Mouse (Mus musculus): Measurements from ENCODE around the gene Xkr7. TPM values are rescaled to one million over a fixed set of nuclear protein-coding genes. Genes with fewer than 3 reads are reported as not detected.

Xkr7 gene
- polyA plus RNA-seq (2015; fragmentation: Nextera tagmentation; extraction: Ambion mirVana) = not detected in 2 replicates

- under 1% methylated on average over 53 of the region's 54 CpGs for WGBS
- ATAC-seq (replicated peaks; ENCODE audit: low FRiP score) = peak; percentile 66
- Histone ChIP-seq H3K36me3 (no peaks in the 10 kb centered on the region), H3K4me3 (replicated peaks) (peak within 1 kb of the TSS; percentile 50), H3K9ac (no peak within 1 kb of the TSS), H3K4me1 (peaks cover 12% of the 10 kb centered on the region), H3K27me3 (peaks cover 77% of the 10 kb centered on the region), H3K27ac (no peak within 1 kb of the TSS), H3K9me3 (replicated peaks) (no peaks in the 10 kb centered on the region), H3K4me2 (peak within 1 kb of the TSS; percentile 93)
These were observed at the start of gene Xkr7 for GRCm38 (mm10) chr2:153031126-153032082. Gene Xkr7, plus strand, starts transcription at chr2:153031852.

DNA sequence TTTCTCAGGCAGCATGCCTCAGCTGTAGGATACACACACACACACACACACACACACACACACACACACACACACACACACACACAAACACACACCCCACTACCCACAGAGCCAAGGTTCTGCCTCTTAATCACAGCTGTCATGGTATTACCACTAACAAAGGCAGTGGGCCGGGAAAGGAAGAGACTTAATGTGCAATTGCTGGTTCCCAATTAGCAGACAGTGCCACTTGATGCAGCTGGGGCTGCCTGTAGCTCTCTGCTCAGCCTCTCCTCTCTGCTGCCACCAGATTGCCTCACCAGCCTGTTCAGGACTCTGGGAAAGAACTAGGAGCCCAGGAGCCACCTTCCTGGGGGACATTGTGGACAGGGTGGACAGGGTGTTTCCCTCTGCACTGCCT is 46.1 kb upstream of the Xkr7 start:
- WGBS = 14% methylated on average over 1 of the region's 1 CpGs
- no peaks in the 10 kb centered on the region for H3K36me3 ChIP-seq

DNA sequence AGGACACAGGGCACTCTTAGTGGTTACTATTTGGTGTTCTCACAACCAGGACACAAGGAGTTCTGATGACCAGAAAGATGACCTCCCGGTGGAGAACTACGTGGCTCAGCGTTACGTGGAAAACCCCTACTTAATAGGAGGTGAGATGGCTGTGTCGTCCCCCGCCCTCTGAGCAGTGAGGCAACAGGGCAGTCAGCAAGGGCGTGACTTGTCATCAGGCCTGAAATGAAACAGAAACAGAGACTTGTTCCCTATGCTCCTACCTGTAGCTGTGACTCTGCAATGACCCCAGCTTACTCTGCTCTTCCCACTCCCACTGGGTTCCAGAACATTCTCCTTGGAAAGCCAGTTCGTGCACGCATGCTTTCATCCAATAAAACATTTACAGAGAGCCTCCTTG is 40.1 kb upstream of the Xkr7 start:
- H3K4me1 ChIP-seq = 0 out of 2 replicates have a peak, but pooled peaks cover 2% of the 10 kb centered on the region
- H3K36me3 ChIP-seq = no peaks in the 10 kb centered on the region
- no peak overlapping the region for H3K27ac ChIP-seq
- H3K4me3 ChIP-seq (replicated peaks) = no peak overlapping the region
- H3K27me3 ChIP-seq = no peaks in the 10 kb centered on the region
- H3K9ac ChIP-seq = no peak overlapping the region
- H3K9me3 ChIP-seq (replicated peaks) = no peaks in the 10 kb centered on the region
- ATAC-seq (replicated peaks; ENCODE audit: low FRiP score) = no peak
- 85% methylated on average over 9 of the region's 9 CpGs for WGBS
- H3K4me2 ChIP-seq = no peak overlapping the region

More for the DNA sequence above, 46.1 kb upstream of the Xkr7 start:
- H3K27me3 ChIP-seq = no peaks in the 10 kb centered on the region
- no peak overlapping the region for H3K4me3 ChIP-seq (replicated peaks)
- H3K4me2 ChIP-seq = no peak overlapping the region
- H3K4me1 ChIP-seq = no peaks in the 10 kb centered on the region
- H3K27ac ChIP-seq = no peak overlapping the region
- ATAC-seq (replicated peaks; ENCODE audit: low FRiP score) = no peak
- H3K9me3 ChIP-seq (replicated peaks) = no peaks in the 10 kb centered on the region
- no peak overlapping the region for H3K9ac ChIP-seq

DNA sequence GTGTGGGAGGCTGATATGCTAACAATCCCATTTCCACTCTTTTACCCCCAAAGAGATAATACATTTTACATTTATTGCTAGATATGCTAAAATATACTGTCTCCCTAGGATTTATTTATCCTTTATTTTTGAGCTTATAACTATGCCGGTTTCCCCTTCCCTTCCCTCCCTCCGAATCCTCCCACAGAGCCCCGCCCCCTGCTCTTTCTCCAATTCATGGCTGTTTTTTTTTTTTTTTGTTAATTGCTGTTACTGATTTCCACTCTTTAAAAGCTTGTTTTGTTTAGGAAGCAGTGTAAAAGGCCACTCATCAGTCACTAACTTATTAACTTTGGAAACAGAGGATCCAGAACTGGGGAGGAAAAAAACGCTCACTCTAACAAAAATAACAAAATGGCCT is 34.6 kb upstream of the Xkr7 start:
- H3K27me3 ChIP-seq = 0 out of 2 replicates have a peak, but pooled peaks cover 2% of the 10 kb centered on the region
- H3K9ac ChIP-seq = no peak overlapping the region
- H3K4me3 ChIP-seq (replicated peaks) = no peak overlapping the region
- no peak for ATAC-seq (replicated peaks; ENCODE audit: low FRiP score)
- WGBS = 41% methylated on average over 4 of the region's 4 CpGs
- H3K27ac ChIP-seq = no peak overlapping the region
- no peaks in the 10 kb centered on the region for H3K36me3 ChIP-seq
- H3K4me1 ChIP-seq = 0 out of 2 replicates have a peak, but pooled peaks cover 2% of the 10 kb centered on the region
- H3K9me3 ChIP-seq (replicated peaks) = no peaks in the 10 kb centered on the region
- H3K4me2 ChIP-seq = no peak overlapping the region

- Histone ChIP-seq H3K4me2 (no peak overlapping the region), H3K9me3 (replicated peaks) (no peaks in the 10 kb centered on the region), H3K9ac (no peak overlapping the region), H3K36me3 (peaks cover 6% of the 10 kb centered on the region), H3K27me3 (0 out of 2 replicates have a peak, but pooled peaks cover 3% of the 10 kb centered on the region), H3K4me1 (no peaks in the 10 kb centered on the region), H3K4me3 (replicated peaks) (no peak overlapping the region), H3K27ac (no peak overlapping the region)
- ATAC-seq (replicated peaks; ENCODE audit: low FRiP score) = no peak
- WGBS = 75% methylated on average over 15 of the region's 15 CpGs
These were observed 29.0 kb upstream of the Xkr7 start for GRCm38 (mm10) chr2:153002492-153003248.

- no peak for ATAC-seq (replicated peaks; ENCODE audit: low FRiP score)
- Histone ChIP-seq H3K27me3 (0 out of 2 replicates have a peak, but pooled peaks cover 3% of the 10 kb centered on the region), H3K4me2 (no peak overlapping the region), H3K4me3 (replicated peaks) (no peak overlapping the region), H3K27ac (no peak overlapping the region), H3K9ac (no peak overlapping the region), H3K4me1 (no peaks in the 10 kb centered on the region), H3K36me3 (peaks cover 18% of the 10 kb centered on the region), H3K9me3 (replicated peaks) (no peaks in the 10 kb centered on the region)
- 71% methylated on average over 13 of the region's 13 CpGs for WGBS
These were observed 27.8 kb upstream of the Xkr7 start for GRCm38 (mm10) chr2:153003681-153004338.

DNA sequence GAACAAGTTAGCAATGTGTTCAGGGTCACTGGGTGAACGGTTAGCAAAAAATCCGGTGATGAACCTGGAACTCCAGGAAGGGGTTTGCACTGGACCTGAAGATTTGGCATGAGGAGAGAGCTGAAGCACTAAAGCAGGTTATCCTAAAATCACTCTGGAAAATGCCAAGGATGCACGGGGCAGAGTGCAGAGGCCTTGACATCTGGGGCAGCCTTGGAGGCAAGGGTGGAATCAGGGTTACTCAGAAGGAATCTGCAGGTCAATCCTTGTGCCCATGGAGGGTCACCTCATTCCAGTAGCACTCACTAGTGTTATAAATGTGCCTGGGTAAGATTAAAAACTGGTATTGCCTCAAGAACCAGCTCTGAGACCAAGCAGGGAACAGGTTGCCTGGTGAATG is 25.7 kb upstream of the Xkr7 start:
- Histone ChIP-seq H3K36me3 (peaks cover 39% of the 10 kb centered on the region), H3K9ac (no peak overlapping the region), H3K4me2 (no peak overlapping the region), H3K27ac (no peak overlapping the region), H3K9me3 (replicated peaks) (no peaks in the 10 kb centered on the region), H3K27me3 (0 out of 2 replicates have a peak, but pooled peaks cover 3% of the 10 kb centered on the region), H3K4me1 (no peaks in the 10 kb centered on the region), H3K4me3 (replicated peaks) (no peak overlapping the region)
- ATAC-seq (replicated peaks; ENCODE audit: low FRiP score) = no peak
- 89% methylated on average over 3 of the region's 3 CpGs for WGBS

- no peak overlapping the region for H3K4me2 ChIP-seq
- no peak overlapping the region for H3K9ac ChIP-seq
- no peak overlapping the region for H3K27ac ChIP-seq
- no peaks in the 10 kb centered on the region for H3K27me3 ChIP-seq
- H3K36me3 ChIP-seq = peaks cover 65% of the 10 kb centered on the region
- H3K9me3 ChIP-seq (replicated peaks) = no peaks in the 10 kb centered on the region
- ATAC-seq (replicated peaks; ENCODE audit: low FRiP score) = no peak
- H3K4me3 ChIP-seq (replicated peaks) = no peak overlapping the region
- peaks cover 6% of the 10 kb centered on the region for H3K4me1 ChIP-seq
- WGBS = 91% methylated on average over 12 of the region's 12 CpGs
These were observed 22.3 kb upstream of the Xkr7 start for GRCm38 (mm10) chr2:153009192-153009973.

DNA sequence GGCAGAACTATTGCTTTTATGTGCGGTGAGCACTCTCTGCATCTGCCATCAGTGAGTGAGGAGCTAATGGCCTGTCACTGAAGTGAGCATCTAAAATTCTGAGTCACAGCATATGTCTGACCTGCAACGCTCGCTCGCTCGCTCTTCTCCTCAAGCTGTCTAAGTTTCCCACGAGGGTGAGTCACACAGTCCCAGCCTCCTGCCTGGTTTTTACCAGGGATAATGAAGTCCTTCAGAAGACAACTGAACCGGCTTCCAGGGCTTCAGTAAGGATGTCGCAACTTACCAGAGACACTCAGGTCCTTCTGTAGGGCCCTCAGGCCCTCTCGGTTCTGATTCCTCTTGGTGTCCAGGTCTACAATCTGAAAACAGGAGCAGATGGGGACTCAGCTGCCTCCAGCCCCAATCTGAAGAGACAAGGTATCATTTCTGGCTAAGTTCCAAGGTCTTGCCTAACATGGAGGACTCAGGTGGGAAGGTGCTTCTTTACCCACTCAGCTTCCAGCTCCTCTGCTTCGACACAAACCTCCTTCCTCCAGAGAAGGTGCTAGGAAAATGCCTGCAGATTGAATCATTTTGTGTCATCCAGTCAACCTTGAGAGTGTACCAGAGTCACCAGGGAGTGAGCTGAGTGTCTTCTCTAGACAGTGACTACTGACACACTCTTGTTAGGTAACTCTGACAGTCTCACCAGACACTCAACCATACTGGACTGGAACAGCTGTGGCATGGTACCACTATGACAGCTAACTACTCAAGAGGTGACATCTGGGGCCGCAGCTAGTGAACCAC is 17.7 kb upstream of the Xkr7 start:
- ATAC-seq (replicated peaks; ENCODE audit: low FRiP score) = no peak
- Histone ChIP-seq H3K27ac (no peak overlapping the region), H3K4me3 (replicated peaks) (peak overlapping the region; percentile 88), H3K4me1 (peaks cover 9% of the 10 kb centered on the region), H3K9ac (peak overlapping the region; percentile 76), H3K9me3 (replicated peaks) (no peaks in the 10 kb centered on the region), H3K27me3 (peaks cover 9% of the 10 kb centered on the region; the same call in 1 of the 2 replicates), H3K36me3 (peaks cover 46% of the 10 kb centered on the region), H3K4me2 (peak overlapping the region; percentile 85)
- WGBS = 89% methylated on average over 11 of the region's 11 CpGs

GRCm38 (mm10) chr2:153014758-153015593 is 16.7 kb upstream of the Xkr7 start, which contains the start of gene Pdrg1:
Gene Pdrg1, minus strand, starts transcription at chr2:153015427.
- peaks cover 36% of the 10 kb centered on the region for H3K36me3 ChIP-seq
- H3K4me1 ChIP-seq = peaks cover 9% of the 10 kb centered on the region
- H3K9ac ChIP-seq = peak within 1 kb of the TSS; percentile 76
- WGBS = under 1% methylated on average over 54 of the region's 54 CpGs
- H3K27ac ChIP-seq = no peak within 1 kb of the TSS
- ATAC-seq (replicated peaks; ENCODE audit: low FRiP score) = peak; percentile 96
- no peaks in the 10 kb centered on the region for H3K9me3 ChIP-seq (replicated peaks)
- peak within 1 kb of the TSS; percentile 88 for H3K4me3 ChIP-seq (replicated peaks)
- peaks cover 9% of the 10 kb centered on the region; the same call in 1 of the 2 replicates for H3K27me3 ChIP-seq
- peak within 1 kb of the TSS; percentile 85 for H3K4me2 ChIP-seq

Measured in kidney, embryonic 15.5 days (tissue).